Mouse (Mus musculus) frontal cortex, adult (tissue): Measurements from ENCODE around the gene Hdc.

ENCODE experiments used
- ATAC-seq: cut with Nextera tagmentation; 2 replicates; pipeline ENCODE4 v1.9.2; 2017; ENCODE audit warnings: mild to moderate bottlenecking, moderate library complexity, mixed read lengths; ENCODE audit not compliant: low TSS enrichment

Hdc gene

DNA sequence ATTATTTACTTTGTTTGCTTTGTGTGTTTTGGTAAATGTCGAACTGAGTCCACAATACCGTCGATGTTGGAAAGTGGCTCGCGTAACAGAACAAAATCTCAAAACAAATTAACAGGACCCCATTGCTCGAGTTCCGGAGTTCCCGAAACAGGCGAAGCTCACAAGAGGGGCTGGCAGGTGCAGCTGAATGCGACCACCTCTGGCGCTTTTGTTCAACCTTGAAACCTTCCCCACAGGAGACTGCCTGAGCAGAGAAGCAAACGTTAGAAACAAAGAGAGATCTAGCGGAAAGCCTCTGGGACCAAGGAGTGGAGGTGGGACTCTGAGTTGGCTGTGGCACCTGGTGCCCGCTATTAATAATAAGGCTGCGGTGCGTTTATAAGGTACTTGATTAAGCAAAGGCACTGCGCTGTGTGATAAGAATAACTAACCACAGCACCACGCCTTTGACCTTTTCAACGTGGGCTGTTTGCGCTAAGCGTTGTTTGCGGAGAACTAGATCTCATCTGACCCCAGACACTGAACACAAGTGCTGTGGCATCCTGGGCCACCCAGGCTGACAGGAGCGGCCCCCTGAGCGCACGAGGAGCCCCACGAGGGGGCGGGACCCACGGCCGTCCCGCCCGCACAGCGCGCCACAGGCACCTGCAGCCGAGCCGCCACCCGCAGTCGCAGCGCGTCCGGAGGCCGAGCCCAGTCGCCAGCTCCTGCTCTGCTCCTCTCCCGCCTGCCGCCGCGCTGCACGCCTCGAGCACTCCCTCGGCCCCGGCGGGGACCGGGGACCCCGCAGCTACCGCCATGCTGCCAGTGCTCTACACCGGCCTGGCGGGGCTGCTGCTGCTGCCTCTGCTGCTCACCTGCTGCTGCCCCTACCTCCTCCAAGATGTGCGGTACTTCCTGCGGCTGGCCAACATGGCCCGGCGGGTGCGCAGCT lies 66.5 kb downstream of the Hdc start, which contains the start of gene Slc27a2:
Gene Slc27a2, plus strand, starts transcription at position 51 of the 934 bp plus-strand sequence.
- peak; percentile 89 for ATAC-seq

DNA sequence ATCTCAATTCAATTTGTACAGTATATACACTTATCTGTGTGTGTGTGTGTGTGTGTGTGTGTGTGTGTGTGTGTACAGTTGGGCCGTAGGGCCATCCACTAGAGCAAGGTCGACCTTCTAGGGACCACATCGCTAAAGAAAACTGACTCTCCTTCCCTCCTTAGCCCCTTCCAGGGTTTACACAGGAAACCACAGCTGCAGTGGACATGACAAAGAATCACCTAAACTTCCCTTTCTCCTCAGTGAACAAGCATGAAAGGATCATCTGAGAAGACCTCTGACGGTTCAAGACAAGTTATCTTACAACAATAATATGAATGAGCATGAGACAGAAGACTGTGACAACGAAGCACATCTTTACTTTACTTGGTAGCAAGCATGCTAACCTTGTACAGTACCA lies 67.2 kb downstream of the Hdc start:
- no peak for ATAC-seq

DNA sequence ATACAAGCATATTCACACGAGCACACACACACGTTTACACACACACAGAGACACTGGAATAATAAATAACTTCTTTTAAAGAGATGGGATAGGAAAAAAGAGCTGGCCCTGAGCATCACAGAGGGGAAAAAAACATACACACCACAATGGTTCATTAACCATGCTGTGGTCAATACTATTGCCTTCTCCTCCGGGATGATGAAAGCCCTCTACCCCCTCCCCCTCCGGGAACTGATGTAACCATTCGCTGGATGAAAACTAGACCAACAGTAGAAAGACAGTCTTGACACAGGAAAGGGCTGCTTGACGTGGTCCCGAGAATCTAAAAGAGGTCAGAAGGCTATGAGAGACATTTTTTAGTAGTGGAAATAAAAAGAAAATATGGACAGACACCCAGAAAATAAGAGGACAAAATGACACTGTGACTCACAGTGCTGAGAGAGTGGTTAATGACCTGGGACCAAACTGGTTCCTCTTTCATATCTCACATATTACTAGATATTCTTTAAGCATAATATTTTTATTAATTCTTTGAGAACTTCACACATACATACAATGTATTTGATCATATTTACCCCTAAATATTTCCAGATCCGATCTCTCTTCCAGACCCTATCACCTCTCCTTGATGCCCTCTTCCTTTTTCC lies 67.7 kb downstream of the Hdc start:
- no peak for ATAC-seq

DNA sequence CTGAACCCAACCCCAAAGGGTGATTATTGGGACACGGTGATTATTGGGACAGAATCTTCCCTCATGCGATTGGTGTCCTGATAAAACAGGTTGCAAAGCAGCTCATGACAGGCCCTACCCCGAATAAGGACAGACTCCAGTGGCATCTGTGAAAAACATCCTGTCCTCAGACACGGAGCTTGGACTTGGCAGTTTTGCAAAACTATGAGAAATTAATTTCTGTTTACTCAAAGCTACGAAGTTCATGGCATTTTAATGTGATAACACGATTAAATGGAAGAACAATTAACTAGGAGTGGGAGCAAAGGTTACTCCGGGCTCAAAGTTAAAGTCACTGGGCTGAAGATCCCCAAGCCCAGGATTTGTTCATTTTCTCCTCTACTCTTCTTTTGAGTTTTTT lies 69.4 kb downstream of the Hdc start:
- no peak for ATAC-seq

- no peak for ATAC-seq
These were observed 72.7 kb downstream of the Hdc start for GRCm38 (mm10) chr2:126546392-126546791.

DNA sequence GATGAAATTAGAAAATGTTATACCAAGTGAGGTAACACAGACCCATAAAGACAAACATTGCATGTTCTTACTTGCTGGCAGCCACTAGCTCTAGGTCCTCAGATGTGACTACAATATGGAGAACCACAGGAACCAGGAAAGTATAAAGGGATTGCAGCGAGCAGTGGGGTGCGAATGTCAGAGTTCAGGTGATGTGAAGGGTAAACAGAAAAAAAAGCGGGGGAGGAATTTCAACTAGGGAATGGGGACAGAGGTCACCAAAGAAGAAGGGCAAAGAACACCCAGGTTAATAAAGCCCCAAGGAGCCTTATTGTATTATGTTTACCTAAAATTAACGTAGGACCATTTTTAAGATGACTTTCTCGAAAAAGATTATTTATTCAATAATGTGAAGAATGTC lies 73.8 kb downstream of the Hdc start:
- no peak for ATAC-seq
